Mouse (Mus musculus): ENCODE data around the gene Cog5. TPM values are rescaled to one million over a fixed set of nuclear protein-coding genes. Genes with fewer than 3 reads are reported as not detected.

The Cog5 gene
- polyA plus RNA-seq, 1 experiment from 2014 or later: 34.2 TPM

GRCm38 (mm10) chr12:31854039-31854438, 199.4 kb downstream of the Cog5 start:
- Histone ChIP-seq H3K4me2 (no peak overlapping the region), H3K36me3 (no peaks in the 10 kb centered on the region), H3K4me1 (replicated peaks) (peaks cover 2% of the 10 kb centered on the region; the same call in 1 of the 2 replicates), H3K9me3 (replicated peaks) (no peaks in the 10 kb centered on the region), H3K27me3 (replicated peaks) (no peaks in the 10 kb centered on the region), H3K4me3 (no peak overlapping the region), H3K27ac (ENCODE audit: poor library complexity, severe bottlenecking) (no peak overlapping the region), H3K9ac (no peak overlapping the region)
- WGBS: 83% methylated on average over 3 of the region's 3 CpGs
- ATAC-seq (ENCODE audit: insufficient number of reproducible peaks, low FRiP score): no peak

GRCm38 (mm10) chr12:31854817-31855216, 200.1 kb downstream of the Cog5 start:
- no peaks in the 10 kb centered on the region for H3K27me3 ChIP-seq (replicated peaks)
- ATAC-seq (ENCODE audit: insufficient number of reproducible peaks, low FRiP score): no peak
- no peak overlapping the region for H3K27ac ChIP-seq (ENCODE audit: poor library complexity, severe bottlenecking)
- no peaks in the 10 kb centered on the region for H3K36me3 ChIP-seq
- no peak overlapping the region for H3K4me3 ChIP-seq
- no peaks in the 10 kb centered on the region for H3K4me1 ChIP-seq (replicated peaks)
- no peaks in the 10 kb centered on the region for H3K9me3 ChIP-seq (replicated peaks)
- H3K4me2 ChIP-seq: no peak overlapping the region
- 84% methylated on average over 2 of the region's 2 CpGs for WGBS
- H3K9ac ChIP-seq: no peak overlapping the region

GRCm38 (mm10) chr12:31857784-31858183, 203.1 kb downstream of the Cog5 start:
- H3K27me3 ChIP-seq (replicated peaks): no peaks in the 10 kb centered on the region
- no peak for ATAC-seq (ENCODE audit: insufficient number of reproducible peaks, low FRiP score)
- no peak overlapping the region for H3K27ac ChIP-seq (ENCODE audit: poor library complexity, severe bottlenecking)
- H3K9me3 ChIP-seq (replicated peaks): no peaks in the 10 kb centered on the region
- peaks cover 5% of the 10 kb centered on the region for H3K4me1 ChIP-seq (replicated peaks)
- H3K4me2 ChIP-seq: no peak overlapping the region
- H3K4me3 ChIP-seq: no peak overlapping the region
- no peak overlapping the region for H3K9ac ChIP-seq
- 83% methylated on average over 7 of the region's 7 CpGs for WGBS
- no peaks in the 10 kb centered on the region for H3K36me3 ChIP-seq

GRCm38 (mm10) chr12:31862668-31863538, 208.2 kb downstream of the Cog5 start:
- Histone ChIP-seq H3K27me3 (replicated peaks) (no peaks in the 10 kb centered on the region), H3K4me3 (no peak overlapping the region), H3K36me3 (no peaks in the 10 kb centered on the region), H3K4me2 (peak overlapping the region; percentile 47), H3K9ac (no peak overlapping the region), H3K4me1 (replicated peaks) (peaks cover 12% of the 10 kb centered on the region), H3K9me3 (replicated peaks) (no peaks in the 10 kb centered on the region), H3K27ac (ENCODE audit: poor library complexity, severe bottlenecking) (no peak overlapping the region)
- 43% methylated on average over 16 of the region's 16 CpGs for WGBS
- ATAC-seq (ENCODE audit: insufficient number of reproducible peaks, low FRiP score): no peak

- no peak overlapping the region for H3K27ac ChIP-seq (ENCODE audit: poor library complexity, severe bottlenecking)
- no peaks in the 10 kb centered on the region for H3K9me3 ChIP-seq (replicated peaks)
- H3K4me3 ChIP-seq: no peak overlapping the region
- peaks cover 3% of the 10 kb centered on the region; the same call in 1 of the 2 replicates for H3K4me1 ChIP-seq (replicated peaks)
- H3K4me2 ChIP-seq: no peak overlapping the region
- H3K9ac ChIP-seq: no peak overlapping the region
- no peaks in the 10 kb centered on the region for H3K36me3 ChIP-seq
- H3K27me3 ChIP-seq (replicated peaks): no peaks in the 10 kb centered on the region
- no peak for ATAC-seq (ENCODE audit: insufficient number of reproducible peaks, low FRiP score)
- WGBS: 62% methylated on average over 4 of the region's 4 CpGs
Measured at GRCm38 (mm10) chr12:31876775-31877174, 222.1 kb downstream of the Cog5 start.

- Histone ChIP-seq H3K4me1 (replicated peaks) (no peaks in the 10 kb centered on the region), H3K4me2 (no peak overlapping the region), H3K4me3 (no peak overlapping the region), H3K9ac (no peak overlapping the region), H3K27ac (ENCODE audit: poor library complexity, severe bottlenecking) (no peak overlapping the region), H3K9me3 (replicated peaks) (no peaks in the 10 kb centered on the region), H3K36me3 (peaks cover 15% of the 10 kb centered on the region), H3K27me3 (replicated peaks) (no peaks in the 10 kb centered on the region)
- 67% methylated on average over 1 of the region's 1 CpGs for WGBS
- ATAC-seq (ENCODE audit: insufficient number of reproducible peaks, low FRiP score): no peak
Measured at GRCm38 (mm10) chr12:31882736-31883135, 228.1 kb downstream of the Cog5 start.

- Histone ChIP-seq H3K4me2 (no peak overlapping the region), H3K9ac (no peak overlapping the region), H3K4me3 (no peak overlapping the region), H3K27me3 (replicated peaks) (no peaks in the 10 kb centered on the region), H3K9me3 (replicated peaks) (no peaks in the 10 kb centered on the region), H3K27ac (ENCODE audit: poor library complexity, severe bottlenecking) (no peak overlapping the region), H3K4me1 (replicated peaks) (no peaks in the 10 kb centered on the region), H3K36me3 (peaks cover 19% of the 10 kb centered on the region)
- WGBS: 77% methylated on average over 4 of the region's 4 CpGs
- no peak for ATAC-seq (ENCODE audit: insufficient number of reproducible peaks, low FRiP score)
Measured at GRCm38 (mm10) chr12:31884365-31884764, 229.7 kb downstream of the Cog5 start.

GRCm38 (mm10) chr12:31885084-31885483, 230.4 kb downstream of the Cog5 start:
- H3K27ac ChIP-seq (ENCODE audit: poor library complexity, severe bottlenecking): no peak overlapping the region
- no peak overlapping the region for H3K4me2 ChIP-seq
- no peaks in the 10 kb centered on the region for H3K9me3 ChIP-seq (replicated peaks)
- 70% methylated on average over 4 of the region's 4 CpGs for WGBS
- no peak overlapping the region for H3K9ac ChIP-seq
- H3K4me1 ChIP-seq (replicated peaks): no peaks in the 10 kb centered on the region
- ATAC-seq (ENCODE audit: insufficient number of reproducible peaks, low FRiP score): no peak
- peaks cover 19% of the 10 kb centered on the region for H3K36me3 ChIP-seq
- no peak overlapping the region for H3K4me3 ChIP-seq
- no peaks in the 10 kb centered on the region for H3K27me3 ChIP-seq (replicated peaks)

GRCm38 (mm10) chr12:31885844-31886606, 231.4 kb downstream of the Cog5 start:
- peaks cover 22% of the 10 kb centered on the region for H3K36me3 ChIP-seq
- H3K4me3 ChIP-seq: no peak overlapping the region
- no peak overlapping the region for H3K9ac ChIP-seq
- no peaks in the 10 kb centered on the region for H3K9me3 ChIP-seq (replicated peaks)
- no peak for ATAC-seq (ENCODE audit: insufficient number of reproducible peaks, low FRiP score)
- H3K4me2 ChIP-seq: no peak overlapping the region
- no peaks in the 10 kb centered on the region for H3K27me3 ChIP-seq (replicated peaks)
- H3K27ac ChIP-seq (ENCODE audit: poor library complexity, severe bottlenecking): no peak overlapping the region
- WGBS: 93% methylated on average over 11 of the region's 11 CpGs
- no peaks in the 10 kb centered on the region for H3K4me1 ChIP-seq (replicated peaks)

GRCm38 (mm10) chr12:31890685-31891084, 236.0 kb downstream of the Cog5 start:
- 79% methylated on average over 6 of the region's 6 CpGs for WGBS
- Histone ChIP-seq H3K4me2 (no peak overlapping the region), H3K9me3 (replicated peaks) (no peaks in the 10 kb centered on the region), H3K9ac (no peak overlapping the region), H3K4me1 (replicated peaks) (peaks cover 6% of the 10 kb centered on the region), H3K36me3 (peaks cover 22% of the 10 kb centered on the region), H3K27ac (ENCODE audit: poor library complexity, severe bottlenecking) (no peak overlapping the region), H3K27me3 (replicated peaks) (no peaks in the 10 kb centered on the region), H3K4me3 (no peak overlapping the region)
- no peak for ATAC-seq (ENCODE audit: insufficient number of reproducible peaks, low FRiP score)

- ATAC-seq (ENCODE audit: insufficient number of reproducible peaks, low FRiP score): no peak
- Histone ChIP-seq H3K4me1 (replicated peaks) (peaks cover 17% of the 10 kb centered on the region), H3K9me3 (replicated peaks) (no peaks in the 10 kb centered on the region), H3K9ac (no peak overlapping the region), H3K36me3 (peaks cover 12% of the 10 kb centered on the region; the same call in 1 of the 2 replicates), H3K4me2 (no peak overlapping the region), H3K27me3 (replicated peaks) (no peaks in the 10 kb centered on the region), H3K4me3 (no peak overlapping the region), H3K27ac (ENCODE audit: poor library complexity, severe bottlenecking) (no peak overlapping the region)
Measured at GRCm38 (mm10) chr12:31892079-31892478, 237.4 kb downstream of the Cog5 start.
